Mouse (Mus musculus) kidney, embryonic 15.5 days (tissue): ENCODE data around the gene Vps51. TPM values are rescaled to one million over a fixed set of nuclear protein-coding genes. Genes with fewer than 3 reads are reported as not detected.

ENCODE experiments used
- ATAC-seq: fragments of 200-750 bp; cut with Nextera tagmentation; replicated peaks from 2 replicates; pipeline ENCODE4 v1.8.0; 2017; ENCODE audit warnings: moderate TSS enrichment; ENCODE audit not compliant: low FRiP score
- H3K27ac ChIP-seq: fragments of 300-500 bp; sonication (generic); 2 replicates; pipeline ENCODE4 v1.5.1; 2015; ENCODE audit warnings: mild to moderate bottlenecking, inconsistent platforms
- H3K27me3 ChIP-seq: fragments of 300-500 bp; sonication (generic); 2 replicates; pipeline ENCODE4 v1.6.1; 2015; ENCODE audit warnings: inconsistent platforms
- H3K36me3 ChIP-seq: fragments of 300-500 bp; sonication (generic); 2 replicates; pipeline ENCODE4 v1.6.1; 2015; ENCODE audit warnings: inconsistent platforms
- H3K4me1 ChIP-seq: fragments of 300-500 bp; sonication (generic); 2 replicates; pipeline ENCODE4 v1.6.1; 2015; ENCODE audit warnings: inconsistent platforms
- H3K4me2 ChIP-seq: fragments of 300-500 bp; sonication (generic); 2 replicates; pipeline ENCODE4 v1.6.1; 2015; ENCODE audit warnings: moderate library complexity, mild to moderate bottlenecking, inconsistent platforms
- H3K4me3 ChIP-seq: fragments of 300-500 bp; sonication (generic); replicated peaks from 2 replicates; pipeline ENCODE4 v1.5.1; 2015; ENCODE audit warnings: mild to moderate bottlenecking, inconsistent platforms
- H3K9ac ChIP-seq: fragments of 300-500 bp; sonication (generic); 2 replicates; pipeline ENCODE4 v1.6.1; 2015; ENCODE audit warnings: mild to moderate bottlenecking, inconsistent platforms
- H3K9me3 ChIP-seq: fragments of 300-500 bp; sonication (generic); replicated peaks from 2 replicates; pipeline ENCODE4 v1.6.1; 2016; ENCODE audit warnings: inconsistent platforms
- WGBS: fragments of 180-500 bp; shearing (Covaris S2); methylation state at CpG from one replicate; pipeline ENCODE4 v1.1.7; 2015; ENCODE audit warnings: mixed read lengths; 5-methylcytosine and 5-hydroxymethylcytosine counted together
- polyA plus RNA-seq: library from polyadenylated mRNA; unstranded; fragments of >200 nt; fragmentation: Nextera tagmentation; extraction: Ambion mirVana; gene quantifications from 2 replicates; pipeline ENCODE4 v1.2.1, GENCODE M21; 2015

Gene Vps51
- polyA plus RNA-seq = 70.3 and 78.5 TPM in 2 replicates

- peak; percentile 80 for ATAC-seq
- H3K9ac ChIP-seq = peak within 1 kb of the TSS; percentile 80
- H3K4me3 ChIP-seq = peak within 1 kb of the TSS; percentile 94
- under 1% methylated on average over 33 of the region's 33 CpGs for WGBS
- no peaks in the 10 kb centered on the region for H3K27me3 ChIP-seq
- peak within 1 kb of the TSS; percentile 92 for H3K4me2 ChIP-seq
- peak within 1 kb of the TSS; percentile 92 for H3K27ac ChIP-seq
- peaks cover 53% of the 10 kb centered on the region for H3K36me3 ChIP-seq
- H3K9me3 ChIP-seq = no peaks in the 10 kb centered on the region
- peaks cover 30% of the 10 kb centered on the region for H3K4me1 ChIP-seq
These were observed at the start of gene Vps51 for GRCm38 (mm10) chr19:6076564-6077393. TSS of gene Vps51 (minus strand) at chr19:6077231.

- H3K27ac ChIP-seq = no peak overlapping the region
- no peak overlapping the region for H3K4me3 ChIP-seq
- no peak overlapping the region for H3K4me2 ChIP-seq
- peaks cover 15% of the 10 kb centered on the region for H3K4me1 ChIP-seq
- no peaks in the 10 kb centered on the region; the same call in 1 of the 2 replicates for H3K36me3 ChIP-seq
- no peaks in the 10 kb centered on the region for H3K27me3 ChIP-seq
- no peak overlapping the region for H3K9ac ChIP-seq
- ATAC-seq = no peak
- no peaks in the 10 kb centered on the region for H3K9me3 ChIP-seq
- 28% methylated on average over 4 of the region's 4 CpGs for WGBS
These were observed 49.3 kb upstream of the Vps51 start for GRCm38 (mm10) chr19:6126289-6126688.

GRCm38 (mm10) chr19:6124898-6125297, 47.9 kb upstream of the Vps51 start:
- WGBS = 76% methylated on average over 2 of the region's 2 CpGs
- peaks cover 15% of the 10 kb centered on the region for H3K4me1 ChIP-seq
- no peak for ATAC-seq
- no peaks in the 10 kb centered on the region for H3K9me3 ChIP-seq
- no peak overlapping the region for H3K4me2 ChIP-seq
- H3K36me3 ChIP-seq = peaks cover 7% of the 10 kb centered on the region; the same call in 1 of the 2 replicates
- H3K9ac ChIP-seq = no peak overlapping the region
- no peak overlapping the region for H3K27ac ChIP-seq
- H3K27me3 ChIP-seq = no peaks in the 10 kb centered on the region
- no peak overlapping the region for H3K4me3 ChIP-seq

- WGBS = 71% methylated on average over 8 of the region's 8 CpGs
- H3K9me3 ChIP-seq = no peaks in the 10 kb centered on the region
- no peaks in the 10 kb centered on the region for H3K27me3 ChIP-seq
- ATAC-seq = no peak
- no peak overlapping the region for H3K4me2 ChIP-seq
- peaks cover 19% of the 10 kb centered on the region for H3K4me1 ChIP-seq
- H3K9ac ChIP-seq = no peak overlapping the region
- H3K27ac ChIP-seq = no peak overlapping the region
- H3K4me3 ChIP-seq = no peak overlapping the region
- peaks cover 7% of the 10 kb centered on the region; the same call in 1 of the 2 replicates for H3K36me3 ChIP-seq
These were observed 46.3 kb upstream of the Vps51 start for GRCm38 (mm10) chr19:6123330-6123729.

GRCm38 (mm10) chr19:6121761-6122160, 44.7 kb upstream of the Vps51 start:
- Histone ChIP-seq H3K9me3 (no peaks in the 10 kb centered on the region), H3K27ac (no peak overlapping the region), H3K36me3 (peaks cover 9% of the 10 kb centered on the region; the same call in 1 of the 2 replicates), H3K4me2 (peak overlapping the region; percentile 31), H3K9ac (no peak overlapping the region), H3K4me1 (peaks cover 24% of the 10 kb centered on the region), H3K4me3 (no peak overlapping the region), H3K27me3 (no peaks in the 10 kb centered on the region)
- ATAC-seq = no peak
- WGBS = 24% methylated on average over 19 of the region's 19 CpGs

GRCm38 (mm10) chr19:6118677-6119185, 41.7 kb upstream of the Vps51 start:
- H3K27me3 ChIP-seq = no peaks in the 10 kb centered on the region
- H3K9ac ChIP-seq = peak overlapping the region; percentile 76
- H3K4me1 ChIP-seq = peaks cover 26% of the 10 kb centered on the region
- 2% methylated on average over 8 of the region's 8 CpGs for WGBS
- peak overlapping the region; percentile 67 for H3K4me3 ChIP-seq
- H3K4me2 ChIP-seq = peak overlapping the region; percentile 74
- H3K9me3 ChIP-seq = no peaks in the 10 kb centered on the region
- peaks cover 39% of the 10 kb centered on the region for H3K36me3 ChIP-seq
- peak; percentile 24 for ATAC-seq
- peak overlapping the region; percentile 99 for H3K27ac ChIP-seq

GRCm38 (mm10) chr19:6117986-6118676, 41.1 kb upstream of the Vps51 start, which contains the start of gene Sac3d1:
TSS of gene Sac3d1 (minus strand) at chr19:6118650.
- Histone ChIP-seq H3K4me3 (peak within 1 kb of the TSS; percentile 67), H3K4me1 (peaks cover 26% of the 10 kb centered on the region), H3K27ac (peak within 1 kb of the TSS; percentile 99), H3K36me3 (peaks cover 42% of the 10 kb centered on the region), H3K27me3 (no peaks in the 10 kb centered on the region), H3K9ac (peak within 1 kb of the TSS; percentile 76), H3K4me2 (peak within 1 kb of the TSS; percentile 74), H3K9me3 (no peaks in the 10 kb centered on the region)
- WGBS = under 1% methylated on average over 77 of the region's 77 CpGs
- ATAC-seq = peak; percentile 85

GRCm38 (mm10) chr19:6117346-6117985, 40.4 kb upstream of the Vps51 start:
- ATAC-seq = no peak
- Histone ChIP-seq H3K9ac (peak overlapping the region; percentile 76), H3K4me2 (peak overlapping the region; percentile 74), H3K9me3 (no peaks in the 10 kb centered on the region), H3K27ac (peak overlapping the region; percentile 99), H3K36me3 (peaks cover 48% of the 10 kb centered on the region), H3K27me3 (no peaks in the 10 kb centered on the region), H3K4me1 (peaks cover 26% of the 10 kb centered on the region), H3K4me3 (peak overlapping the region; percentile 67)
- 5% methylated on average over 32 of the region's 32 CpGs for WGBS

- Histone ChIP-seq H3K27ac (no peak overlapping the region), H3K27me3 (no peaks in the 10 kb centered on the region), H3K36me3 (peaks cover 48% of the 10 kb centered on the region), H3K4me1 (peaks cover 22% of the 10 kb centered on the region), H3K9me3 (no peaks in the 10 kb centered on the region), H3K4me2 (peak overlapping the region; percentile 74), H3K9ac (peak overlapping the region; percentile 23; the same call in 1 of the 2 replicates), H3K4me3 (no peak overlapping the region; the same call in 1 of the 2 replicates)
- no peak for ATAC-seq
- WGBS = 88% methylated on average over 15 of the region's 15 CpGs
These were observed 39.3 kb upstream of the Vps51 start for GRCm38 (mm10) chr19:6116113-6116850.

GRCm38 (mm10) chr19:6113116-6113515, 36.1 kb upstream of the Vps51 start:
- H3K27me3 ChIP-seq = no peaks in the 10 kb centered on the region
- no peak for ATAC-seq
- peaks cover 14% of the 10 kb centered on the region for H3K4me1 ChIP-seq
- 31% methylated on average over 6 of the region's 6 CpGs for WGBS
- H3K9ac ChIP-seq = no peak overlapping the region
- H3K4me3 ChIP-seq = no peak overlapping the region
- H3K27ac ChIP-seq = no peak overlapping the region
- no peaks in the 10 kb centered on the region for H3K9me3 ChIP-seq
- H3K4me2 ChIP-seq = no peak overlapping the region
- peaks cover 41% of the 10 kb centered on the region for H3K36me3 ChIP-seq

- no peak within 1 kb of the TSS for H3K27ac ChIP-seq
- no peaks in the 10 kb centered on the region for H3K9me3 ChIP-seq
- no peaks in the 10 kb centered on the region for H3K27me3 ChIP-seq
- no peak within 1 kb of the TSS; the same call in 1 of the 2 replicates for H3K9ac ChIP-seq
- H3K4me2 ChIP-seq = no peak within 1 kb of the TSS
- H3K4me1 ChIP-seq = no peaks in the 10 kb centered on the region
- no peak for ATAC-seq
- no peak within 1 kb of the TSS for H3K4me3 ChIP-seq
- H3K36me3 ChIP-seq = no peaks in the 10 kb centered on the region
- 82% methylated on average over 7 of the region's 7 CpGs for WGBS
These were observed 28.6 kb upstream of the Vps51 start, which contains the start of gene Naaladl1 for GRCm38 (mm10) chr19:6105586-6105985. TSS of gene Naaladl1 (plus strand) at chr19:6105782.
